Mouse (Mus musculus): ENCODE results near the gene Cnot6.

Gene Cnot6

DNA sequence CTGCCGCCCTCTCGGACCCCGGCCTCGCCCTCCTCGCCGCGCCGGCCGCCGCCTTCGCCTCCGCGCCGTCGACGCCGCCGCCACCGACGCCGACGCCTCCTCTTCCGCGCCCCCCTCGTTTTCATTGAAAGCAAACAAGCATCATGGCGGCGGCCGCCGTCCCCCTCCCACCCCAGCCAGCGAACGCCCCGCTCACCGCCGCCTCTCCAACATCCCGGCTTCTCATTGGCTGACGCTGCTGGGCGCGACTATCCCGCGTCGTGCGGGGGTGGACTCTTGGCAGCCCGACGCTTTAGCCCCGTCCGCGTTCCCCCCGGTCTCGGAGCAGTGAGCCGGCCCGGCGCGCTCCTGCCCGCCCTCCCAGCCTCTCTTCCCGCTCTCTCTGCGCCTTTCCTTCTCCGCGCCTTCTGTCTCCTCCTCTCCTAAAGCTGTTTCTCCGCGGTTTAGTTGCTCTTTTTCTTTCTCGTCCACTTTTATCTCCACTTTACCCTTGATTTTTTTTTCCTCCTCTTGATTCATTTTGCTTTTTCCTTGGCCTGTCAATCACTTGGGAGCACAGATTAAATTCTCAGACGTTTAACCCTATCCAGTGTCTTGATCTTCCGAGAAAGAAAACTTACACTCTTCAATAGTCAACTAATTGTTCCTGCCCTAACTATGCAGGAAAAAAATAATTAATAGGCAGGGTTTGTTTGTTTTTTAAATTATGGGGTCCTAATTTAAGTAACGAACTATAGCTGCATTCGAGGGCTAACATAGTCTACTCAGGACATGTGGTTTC lies at the start of gene Cnot6:
Gene Cnot6 (minus strand): TSS at position 169 of the 781 bp plus-strand sequence.
- ChIA-PET CTCF (interaction anchor here in 3 of 4 experiments (0.6 to 1.6 kb wide), 4 partner anchors 61 to 1767 kb away, joined by 3 to 7 read pairs (median 4); partner anchors contain the start of gene Mapk9 (in 1 of the 3)), POLR2A (interaction anchor here (0.6 to 3.8 kb wide), 48 partner anchors 9 to 1367 kb away, joined by 3 to 41 read pairs (median 4); partner anchors contain the start of genes Gfpt2 (in 2 of the 4), Hnrnph1 (in 1 of the 4), Mapk9 (in 1 of the 4) and Scgb3a1 (in 1 of the 4))

DNA sequence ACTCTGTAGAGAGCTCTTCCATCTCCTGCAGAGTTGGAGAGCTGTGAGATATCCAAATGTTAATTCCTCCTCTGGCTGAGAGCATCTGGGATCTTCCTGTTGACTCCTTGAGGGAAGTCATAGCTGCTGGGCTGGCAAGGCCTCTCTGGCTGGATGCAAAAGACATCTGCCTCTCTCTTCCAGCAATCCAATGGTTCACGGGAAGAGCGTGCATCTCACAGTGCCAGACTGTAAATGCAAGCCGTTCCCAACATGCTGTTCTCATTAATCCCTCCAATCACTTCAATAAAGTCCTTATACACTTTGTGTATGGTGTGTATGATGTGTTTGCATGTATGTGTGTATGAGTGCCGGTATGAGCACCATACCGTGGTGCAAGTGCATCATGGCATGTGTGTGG lies 48.6 kb upstream of the Cnot6 start:
- ChIA-PET CTCF (interaction anchor here in 1 of 4 experiments (0.6 kb wide), 1 partner anchor 113 kb away, joined by 4 read pairs; no protein-coding TSS in a partner anchor), POLR2A (interaction anchor here in 2 of 4 experiments (0.7 to 1.0 kb wide), 4 partner anchors 16 to 53 kb away, joined by 3 read pairs; no protein-coding TSS in a partner anchor)

DNA sequence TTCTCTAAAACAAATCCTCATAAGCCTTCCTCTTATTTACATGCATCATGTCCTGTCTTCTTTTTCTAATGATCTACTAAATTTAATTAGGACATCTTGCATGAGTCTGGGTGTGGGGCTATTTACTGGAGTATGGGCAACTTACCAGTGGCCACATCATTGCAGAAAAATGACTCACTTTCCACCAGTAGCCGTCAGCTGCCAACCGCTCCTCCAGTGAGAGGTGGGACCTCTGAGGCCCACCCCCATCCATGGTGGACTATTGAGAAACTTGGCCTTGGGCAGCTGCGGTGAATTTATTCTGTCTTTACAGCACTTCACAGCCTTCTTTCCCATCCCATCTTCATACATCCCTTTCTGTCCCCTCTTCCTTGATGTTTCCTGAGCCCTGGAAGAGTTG lies 45.6 kb upstream of the Cnot6 start:
- POLR2A ChIA-PET, result interaction anchor here in 1 of 4 experiments (1.0 kb wide), 1 partner anchor 35 kb away, joined by 4 read pairs; no protein-coding TSS in a partner anchor
- CTCF ChIA-PET, result no interaction called here

DNA sequence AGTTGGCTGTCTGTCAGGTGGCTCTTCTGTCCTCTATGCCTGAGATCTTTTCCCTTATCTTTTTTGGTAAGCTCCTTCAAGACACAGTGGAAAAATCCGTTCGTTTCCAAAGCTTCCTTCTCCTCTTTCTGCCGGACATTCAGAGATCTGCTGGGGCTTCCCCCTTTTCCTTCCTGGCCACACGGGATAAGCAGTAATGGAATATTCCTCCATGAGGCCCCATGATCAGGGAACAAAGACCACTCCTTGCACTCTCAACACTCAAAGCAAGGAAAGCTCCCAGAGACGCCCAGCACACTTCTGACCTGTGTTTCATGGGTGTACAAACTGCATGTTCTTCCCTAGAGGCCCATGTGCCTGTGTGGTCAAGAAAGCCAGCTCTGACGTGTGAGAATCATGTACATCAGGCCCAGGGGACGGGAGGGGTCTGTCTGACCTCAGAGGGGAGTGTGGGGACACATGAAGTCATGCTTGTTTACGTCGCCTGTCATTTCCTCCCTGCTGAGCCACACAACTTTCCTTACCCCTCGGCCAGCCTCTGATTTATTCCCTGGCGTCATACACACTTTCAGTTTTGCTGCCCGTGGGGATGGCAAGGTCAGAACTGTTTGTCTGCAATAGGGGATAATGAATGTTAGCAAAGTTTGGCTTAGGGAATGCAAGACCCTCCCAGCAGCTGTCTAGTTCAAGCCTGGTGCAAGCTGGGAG lies 42.6 kb upstream of the Cnot6 start:
- ChIA-PET CTCF (interaction anchor here in 1 of 4 experiments (1.0 kb wide), 1 partner anchor 27 kb away, joined by 3 read pairs; no protein-coding TSS in a partner anchor), POLR2A (interaction anchor here in 3 of 4 experiments (0.6 to 2.9 kb wide), 17 partner anchors 9 to 667 kb away, joined by 3 to 15 read pairs (median 4); partner anchors contain the start of gene Gfpt2 (in 1 of the 3))

DNA sequence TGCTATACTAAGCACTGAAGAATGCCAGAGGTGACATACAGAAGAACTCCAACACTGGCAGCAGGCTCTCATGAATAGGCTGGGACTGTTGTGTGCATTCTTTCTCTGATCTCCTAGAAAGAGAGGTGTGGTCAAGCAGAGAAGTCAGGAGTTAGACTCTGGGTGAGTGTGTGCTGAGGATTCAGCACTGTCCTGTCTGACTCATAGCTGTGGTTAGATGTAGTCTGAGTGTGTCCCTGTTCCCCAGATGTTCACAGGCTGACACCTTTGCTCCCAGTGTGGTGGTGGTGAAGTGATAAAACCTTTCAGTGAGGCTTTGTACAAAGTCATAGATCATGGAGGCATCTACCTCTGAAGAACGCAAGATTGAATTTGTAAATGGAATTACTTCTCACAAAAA lies 34.2 kb upstream of the Cnot6 start:
- ChIA-PET POLR2A (no interaction called here), CTCF (no interaction called here)

DNA sequence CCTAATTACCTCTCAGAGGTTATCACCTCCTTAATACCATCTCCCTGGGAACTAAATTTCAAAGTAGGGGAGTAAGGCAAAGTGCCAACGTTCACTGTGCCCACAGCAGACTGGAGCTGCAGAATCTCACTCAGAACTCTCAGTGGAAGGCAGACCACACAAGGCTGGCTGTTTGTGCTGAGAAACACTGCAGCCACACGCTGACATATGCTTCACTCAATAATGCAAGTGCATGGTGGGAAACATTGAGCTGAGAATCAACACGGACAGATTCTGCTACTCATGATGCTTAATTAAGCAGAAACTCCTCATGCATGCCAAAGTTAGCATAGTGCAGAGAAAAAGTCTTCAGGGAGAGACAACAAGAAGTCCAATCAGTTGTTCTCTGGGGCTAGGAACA lies 33.3 kb upstream of the Cnot6 start:
- CTCF ChIA-PET, result no interaction called here
- POLR2A ChIA-PET, result interaction anchor here in 1 of 4 experiments (1.0 kb wide), 1 partner anchor 16 kb away, joined by 3 read pairs; no protein-coding TSS in a partner anchor

DNA sequence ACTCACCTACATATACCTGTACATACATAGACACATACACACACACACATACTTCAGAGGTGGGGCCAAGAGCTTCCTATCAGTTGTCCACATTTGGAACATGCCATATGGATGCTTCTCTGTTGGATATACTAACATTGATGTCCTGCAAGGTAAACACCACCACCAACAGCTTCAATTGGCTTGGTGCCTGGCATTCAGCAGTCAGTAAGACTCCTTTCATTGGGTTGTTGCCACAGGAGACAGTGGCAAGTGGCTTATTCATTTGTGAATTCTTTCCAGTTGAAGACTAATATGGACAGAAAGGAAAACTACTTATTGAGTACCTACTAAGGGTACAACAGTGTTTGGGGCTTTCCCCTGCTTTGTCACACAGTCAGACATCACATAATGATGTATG lies 32.5 kb upstream of the Cnot6 start:
- ChIA-PET POLR2A (interaction anchor here in 1 of 4 experiments (1.0 to 1.2 kb wide), 2 partner anchors 10 to 17 kb away, joined by 3 to 4 read pairs; no protein-coding TSS in a partner anchor), CTCF (interaction anchor here in 1 of 4 experiments (0.6 kb wide), 1 partner anchor 27 kb away, joined by 3 read pairs; no protein-coding TSS in a partner anchor)

DNA sequence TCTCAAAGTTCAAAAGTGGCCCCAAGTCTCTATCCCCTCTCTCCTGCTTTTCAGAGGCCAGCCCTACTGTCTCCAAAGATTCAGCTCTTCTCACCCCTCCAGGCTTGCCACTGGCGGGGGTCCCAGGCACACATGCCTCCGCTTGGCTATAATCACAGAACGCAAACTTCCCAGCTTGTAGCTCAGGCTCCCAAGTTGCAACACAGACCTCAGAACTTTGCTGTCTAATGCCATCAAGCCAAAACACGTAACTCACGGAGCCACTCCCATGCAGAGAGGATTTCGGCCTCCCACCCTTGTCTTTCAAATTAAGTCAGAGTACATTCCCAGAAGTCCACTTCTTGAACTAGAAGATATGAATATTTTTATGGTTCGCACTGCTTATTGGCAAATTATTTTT lies 31.1 kb upstream of the Cnot6 start:
- POLR2A ChIA-PET, result interaction anchor here in 3 of 4 experiments (0.6 to 2.4 kb wide), 6 partner anchors 11 to 52 kb away, joined by 3 to 12 read pairs (median 4); no protein-coding TSS in a partner anchor
- CTCF ChIA-PET, result interaction anchor here in 1 of 4 experiments (1.6 kb wide), 1 partner anchor 81 kb away, joined by 4 read pairs; no protein-coding TSS in a partner anchor

DNA sequence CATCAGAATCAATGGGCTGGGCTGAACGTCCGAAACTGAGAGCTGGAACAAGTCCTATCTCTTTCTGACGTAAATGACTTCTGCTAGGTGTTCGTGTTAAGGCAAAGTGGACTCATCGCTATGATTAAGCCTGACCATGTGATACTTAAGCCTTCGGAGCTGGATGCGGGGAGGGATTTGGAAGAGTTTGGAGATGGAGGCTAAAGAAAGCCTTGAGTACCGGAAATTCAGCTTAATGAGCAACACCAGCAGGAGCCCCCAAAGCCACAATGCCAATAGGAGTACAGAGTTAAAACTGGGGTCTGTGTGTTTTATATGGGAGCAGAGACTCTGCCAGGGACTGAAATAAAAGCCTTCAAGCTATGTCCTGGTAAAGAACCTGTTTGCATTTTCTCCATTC lies 29.7 kb upstream of the Cnot6 start:
- POLR2A ChIA-PET, result interaction anchor here in 3 of 4 experiments (0.7 to 2.4 kb wide), 7 partner anchors 12 to 109 kb away, joined by 3 to 12 read pairs (median 4); no protein-coding TSS in a partner anchor
- CTCF ChIA-PET, result interaction anchor here in 2 of 4 experiments (1.2 to 1.6 kb wide), 2 partner anchors 14 to 83 kb away, joined by 3 to 4 read pairs; no protein-coding TSS in a partner anchor

DNA sequence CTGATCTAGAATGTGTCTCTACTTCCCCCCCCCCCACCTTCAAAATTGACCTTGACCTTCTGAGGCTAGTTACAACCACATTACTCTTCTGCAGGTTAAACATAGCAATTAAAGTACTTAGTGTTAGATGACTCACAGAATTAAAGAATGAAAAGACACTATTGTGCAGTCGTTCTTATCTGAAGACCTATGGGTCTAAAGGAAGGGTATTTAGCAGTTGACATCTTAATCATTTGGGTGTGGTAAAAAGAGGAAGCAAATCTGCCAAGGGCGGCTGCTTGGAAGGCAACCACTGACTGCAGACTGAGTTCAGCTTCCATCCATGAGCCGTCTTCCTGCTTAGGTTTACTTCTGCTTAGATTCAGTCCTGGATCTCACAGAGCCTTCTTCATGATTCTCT lies 27.3 kb upstream of the Cnot6 start:
- CTCF ChIA-PET, result interaction anchor here in 1 of 4 experiments (1.7 kb wide), 1 partner anchor 12 kb away, joined by 3 read pairs; no protein-coding TSS in a partner anchor
- POLR2A ChIA-PET, result interaction anchor here in 3 of 4 experiments (0.7 to 2.7 kb wide), 5 partner anchors 16 to 87 kb away, joined by 3 to 11 read pairs (median 4); no protein-coding TSS in a partner anchor

DNA sequence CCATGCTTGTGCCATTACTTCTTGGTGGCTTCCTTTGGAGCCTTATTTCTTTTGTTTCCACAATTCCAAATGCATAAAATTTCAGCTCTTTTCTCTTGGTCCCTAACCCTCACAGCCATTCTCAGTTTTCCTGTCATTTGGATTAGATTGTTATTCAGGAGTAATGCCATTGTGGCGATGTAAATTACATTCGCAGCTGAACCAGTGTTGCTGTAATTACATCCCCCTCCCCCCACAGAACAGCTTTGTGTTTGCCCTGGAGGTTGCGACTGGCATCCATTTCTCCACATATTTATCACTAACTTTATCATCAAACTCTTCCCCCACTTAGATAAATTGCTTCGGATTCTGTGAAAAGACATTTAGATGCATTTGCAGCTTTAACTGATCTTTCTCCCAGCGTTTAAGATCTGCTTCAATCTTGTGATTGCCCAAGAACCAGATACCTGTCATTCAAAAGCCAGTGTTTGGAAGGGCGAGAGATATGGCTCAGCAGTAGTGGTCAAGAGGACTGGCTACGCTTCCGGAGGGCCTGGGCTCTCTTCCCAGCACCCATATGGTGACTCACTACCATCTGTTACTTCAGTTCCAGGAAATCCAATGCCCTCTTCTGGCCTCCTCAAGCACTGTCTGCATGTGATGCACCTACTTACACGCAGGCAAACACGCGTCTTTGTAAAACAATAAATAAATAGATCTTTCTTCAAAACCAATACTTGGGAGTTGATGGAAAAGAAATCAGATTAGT lies 26.3 kb upstream of the Cnot6 start:
- CTCF ChIA-PET, result interaction anchor here in 3 of 4 experiments (0.7 to 1.7 kb wide), 6 partner anchors 11 to 107 kb away, joined by 3 to 4 read pairs (median 4); partner anchors contain the start of gene Gfpt2 (in 1 of the 3)
- POLR2A ChIA-PET, result interaction anchor here in 3 of 4 experiments (0.6 to 3.1 kb wide), 12 partner anchors 16 to 70 kb away, joined by 3 to 14 read pairs (median 3); no protein-coding TSS in a partner anchor

DNA sequence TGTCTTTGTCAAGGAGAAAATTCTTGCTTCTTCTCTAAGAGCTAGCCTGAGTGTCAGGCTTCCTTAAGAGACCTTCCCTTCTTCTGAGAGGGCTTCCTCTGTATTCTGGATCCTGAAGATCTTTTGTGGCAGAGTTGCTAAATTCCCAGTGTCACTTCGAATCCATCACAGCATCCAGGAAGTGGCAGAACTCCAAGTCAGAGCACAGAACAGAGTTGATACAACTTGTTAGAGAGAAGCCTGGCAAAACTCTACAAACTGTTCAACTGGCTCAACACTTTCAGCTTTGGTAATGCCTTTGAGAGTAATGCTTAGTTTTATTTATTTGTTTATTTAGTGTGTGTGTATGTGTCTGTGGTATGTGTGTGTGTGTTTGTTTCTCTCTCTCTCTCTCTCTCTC lies 25.1 kb upstream of the Cnot6 start:
- ChIA-PET CTCF (interaction anchor here in 3 of 4 experiments (0.7 to 1.4 kb wide), 3 partner anchors 10 to 532 kb away, joined by 4 to 5 read pairs (median 5); no protein-coding TSS in a partner anchor), POLR2A (interaction anchor here (0.6 to 3.1 kb wide), 11 partner anchors 14 to 101 kb away, joined by 3 to 14 read pairs (median 4); partner anchors contain the start of gene Gfpt2 (in 1 of the 4))

DNA sequence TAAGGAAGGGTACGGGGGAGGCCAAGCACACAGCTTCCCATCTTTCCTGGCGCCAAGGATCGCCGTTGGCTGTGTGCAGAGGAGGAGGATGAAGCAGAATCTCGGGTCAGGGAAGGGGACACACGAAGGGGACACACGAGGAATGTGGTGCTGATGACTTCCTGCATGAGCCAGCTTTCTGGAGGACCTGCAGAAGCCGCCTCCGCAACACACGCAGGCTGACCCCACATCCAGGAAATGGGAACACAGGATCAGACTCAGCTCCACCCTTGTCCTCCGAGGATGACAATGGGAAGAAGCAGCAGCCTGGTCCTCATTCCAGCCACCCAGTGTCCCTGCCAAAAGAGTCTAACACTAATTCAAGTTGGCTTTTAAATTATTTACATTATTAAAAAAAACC lies 22.2 kb upstream of the Cnot6 start:
- ChIA-PET CTCF (interaction anchor here in 3 of 4 experiments (0.6 to 0.9 kb wide), 4 partner anchors 42 to 252 kb away, joined by 3 to 6 read pairs (median 4); no protein-coding TSS in a partner anchor), POLR2A (interaction anchor here in 2 of 4 experiments (0.6 to 0.7 kb wide), 3 partner anchors 21 to 935 kb away, joined by 3 to 6 read pairs (median 5); partner anchors contain the start of gene Rack1 (in 1 of the 2))

DNA sequence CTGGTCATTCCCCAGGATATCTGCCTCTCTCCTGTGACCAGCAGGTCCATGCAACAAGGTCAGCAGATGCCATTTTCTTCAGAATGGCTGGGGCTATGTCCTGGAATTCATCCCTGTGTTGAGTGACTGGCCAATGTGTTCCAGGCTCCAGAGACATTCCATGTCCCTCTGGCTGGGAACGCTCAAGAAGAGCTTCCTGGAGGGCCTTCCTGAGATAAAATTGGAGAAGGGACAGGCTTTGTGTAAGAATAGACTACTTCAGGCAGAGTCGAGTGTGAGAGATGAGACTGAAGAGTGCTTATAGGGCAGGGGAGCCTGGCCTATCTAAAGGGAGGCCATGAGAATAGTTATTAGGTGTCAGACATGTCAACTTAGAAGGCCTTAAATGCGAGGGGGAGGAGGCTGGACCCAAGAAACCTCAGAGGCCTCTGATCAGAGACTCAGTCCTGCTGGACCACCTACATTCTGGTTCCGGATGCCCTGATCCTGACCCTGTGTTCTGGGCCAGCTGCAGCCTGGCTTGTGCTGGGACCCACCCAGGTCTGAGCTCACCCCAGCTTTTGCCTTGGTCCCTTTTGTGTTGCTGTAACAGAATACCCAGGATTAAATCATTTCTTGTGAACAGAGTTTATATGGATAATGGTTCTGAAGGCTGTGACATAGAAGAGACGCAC lies 17.9 kb upstream of the Cnot6 start:
- CTCF ChIA-PET, result no interaction called here
- POLR2A ChIA-PET, result interaction anchor here in 1 of 4 experiments (0.6 to 0.8 kb wide), 2 partner anchors 35 to 57 kb away, joined by 3 to 4 read pairs; no protein-coding TSS in a partner anchor

DNA sequence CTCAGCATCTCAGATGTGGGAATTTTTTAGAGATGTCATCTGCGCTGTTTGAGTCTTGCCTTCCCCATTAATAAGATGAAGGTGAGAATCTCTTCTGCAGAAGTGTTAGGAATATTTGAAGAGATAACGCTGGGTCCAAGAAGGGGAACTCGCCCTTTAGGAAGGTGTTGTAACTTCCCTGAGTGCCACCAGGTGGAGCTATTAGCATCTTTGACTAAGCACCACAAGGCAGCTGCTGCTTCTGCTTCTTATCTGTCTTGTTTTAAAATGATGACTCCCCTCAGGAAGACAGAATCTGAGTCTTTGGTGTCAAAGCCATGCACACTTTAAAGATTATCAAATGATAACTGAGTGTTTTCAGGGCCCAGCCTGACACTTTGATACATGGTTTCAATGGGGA lies 15.4 kb upstream of the Cnot6 start:
- ChIA-PET CTCF (interaction anchor here (0.6 to 3.3 kb wide), 37 partner anchors 9 to 233 kb away, joined by 3 to 17 read pairs (median 3); partner anchors contain the start of gene Mapk9 (in 2 of the 4)), POLR2A (interaction anchor here in 2 of 4 experiments (0.9 to 1.9 kb wide), 4 partner anchors 15 to 117 kb away, joined by 3 to 8 read pairs (median 4); partner anchors contain the start of gene Gfpt2 (in 1 of the 2))

DNA sequence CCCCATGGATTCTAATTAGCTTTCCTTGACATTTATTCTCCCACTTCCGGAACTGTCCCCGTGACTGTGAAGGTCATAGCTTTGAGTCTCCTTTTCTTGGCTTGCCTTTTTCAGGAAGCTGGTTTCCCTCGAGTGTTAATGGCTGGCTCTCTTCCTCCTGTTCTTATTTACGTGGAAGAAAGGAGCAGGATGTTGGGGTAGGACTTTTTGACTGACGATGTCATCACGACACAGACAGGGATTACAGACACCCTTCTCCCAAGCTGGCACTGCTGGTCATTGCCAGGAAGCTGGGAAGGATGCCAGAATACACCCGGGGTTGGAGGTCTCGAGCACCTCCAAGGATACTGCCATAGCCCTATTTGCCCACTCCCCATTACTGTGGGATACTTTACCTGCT lies 14.3 kb upstream of the Cnot6 start:
- POLR2A ChIA-PET, result interaction anchor here in 2 of 4 experiments (0.9 to 1.8 kb wide), 2 partner anchors 14 to 92 kb away, joined by 3 to 6 read pairs; no protein-coding TSS in a partner anchor
- CTCF ChIA-PET, result interaction anchor here (0.5 to 3.3 kb wide), 14 partner anchors 12 to 229 kb away, joined by 3 to 17 read pairs (median 6); partner anchors contain the start of gene Mapk9 (in 1 of the 4)
